Mouse (Mus musculus) midbrain, embryonic 11.5 days (tissue): ENCODE measurements around the gene Slc6a1. TPM values are rescaled to one million over a fixed set of nuclear protein-coding genes. Genes with fewer than 3 reads are reported as not detected.
A peak's percentile ranks its signal among the peaks of the same experiment; 100 is the strongest.

Experiments
- ATAC-seq: fragments of 200-750 bp; cut with Nextera tagmentation; 2 replicates; pipeline ENCODE4 v1.8.0; 2017; ENCODE audit warnings: moderate TSS enrichment, moderate library complexity; ENCODE audit not compliant: low FRiP score
- DNase-seq: peaks from one replicate; pipeline ENCODE4 v3.0.0; 2015; ENCODE audit warnings: low spot score; ENCODE audit errors: missing footprints
- H3K27ac ChIP-seq: fragments of 300-500 bp; sonication (generic); 2 replicates; pipeline ENCODE4 v1.5.1; 2014; ENCODE audit warnings: low read depth, low read length
- H3K27me3 ChIP-seq: fragments of 300-500 bp; sonication (generic); 2 replicates; pipeline ENCODE4 v1.6.1; 2014; ENCODE audit warnings: mild to moderate bottlenecking, low read length, moderate library complexity, mixed read lengths; ENCODE audit not compliant: control insufficient read depth, insufficient read depth
- H3K36me3 ChIP-seq: fragments of 300-500 bp; sonication (generic); 2 replicates; pipeline ENCODE4 v1.6.1; 2014; ENCODE audit warnings: mild to moderate bottlenecking, low read length, moderate library complexity, mixed read lengths; ENCODE audit not compliant: control insufficient read depth, insufficient read depth
- H3K4me1 ChIP-seq: fragments of 300-500 bp; sonication (generic); 2 replicates; pipeline ENCODE4 v1.6.1; 2014; ENCODE audit warnings: low read length; ENCODE audit not compliant: control insufficient read depth, insufficient read depth
- H3K4me2 ChIP-seq: fragments of 300-500 bp; sonication (generic); 2 replicates; pipeline ENCODE4 v1.6.1; 2014; ENCODE audit warnings: mild to moderate bottlenecking, moderate library complexity
- H3K4me3 ChIP-seq: fragments of 300-500 bp; sonication (generic); 2 replicates; pipeline ENCODE4 v1.5.1; 2014; ENCODE audit warnings: low read depth, low read length
- H3K9ac ChIP-seq: fragments of 300-500 bp; sonication (generic); 2 replicates; pipeline ENCODE4 v1.6.1; 2014; ENCODE audit warnings: low read length
- H3K9me3 ChIP-seq: fragments of 300-500 bp; sonication (generic); 2 replicates; pipeline ENCODE4 v1.6.1; 2016; ENCODE audit warnings: low read length; ENCODE audit not compliant: control insufficient read depth
- WGBS: fragments of 180-500 bp; shearing (Covaris S2); extraction: QIAGEN DNeasy Blood & Tissue Kit; methylation state at CpG from one replicate; pipeline ENCODE4 v1.1.7; 2014; 5-methylcytosine and 5-hydroxymethylcytosine counted together
- polyA plus RNA-seq: library from polyadenylated mRNA; unstranded; fragments of >200 nt; fragmentation: Nextera tagmentation; extraction: Ambion mirVana; gene quantifications from 2 replicates; pipeline ENCODE4 v1.2.1, GENCODE M21; 2014

Gene Slc6a1
- polyA plus RNA-seq = 13.3 and 16.5 TPM in 2 replicates

- DNase-seq = peak; percentile 96
- H3K4me2 ChIP-seq = peak within 1 kb of the TSS; percentile 52
- peaks cover 12% of the 10 kb centered on the region for H3K4me1 ChIP-seq
- no peaks in the 10 kb centered on the region for H3K9me3 ChIP-seq
- H3K36me3 ChIP-seq = no peaks in the 10 kb centered on the region
- ATAC-seq = peak; percentile 90
- peaks cover 44% of the 10 kb centered on the region for H3K27me3 ChIP-seq
- H3K27ac ChIP-seq = no peak within 1 kb of the TSS
- WGBS = 1% methylated on average over 51 of the region's 51 CpGs
- H3K4me3 ChIP-seq = peak within 1 kb of the TSS; percentile 48
- H3K9ac ChIP-seq = peak within 1 kb of the TSS; percentile 61
Observed at GRCm38 (mm10) chr6:114282469-114283277, at the start of gene Slc6a1. TSS of gene Slc6a1 (plus strand) at chr6:114282635.

GRCm38 (mm10) chr6:114238892-114239644 is 43.4 kb upstream of the Slc6a1 start:
- H3K4me2 ChIP-seq = no peak overlapping the region
- ATAC-seq (peak; percentile 70), DNase-seq (no peak)
- H3K27ac ChIP-seq = no peak overlapping the region
- no peaks in the 10 kb centered on the region for H3K36me3 ChIP-seq
- 36% methylated on average over 6 of the region's 6 CpGs for WGBS
- H3K4me1 ChIP-seq = peaks cover 7% of the 10 kb centered on the region
- H3K9ac ChIP-seq = no peak overlapping the region
- H3K4me3 ChIP-seq = no peak overlapping the region
- no peaks in the 10 kb centered on the region; the same call in 1 of the 2 replicates for H3K27me3 ChIP-seq
- H3K9me3 ChIP-seq = no peaks in the 10 kb centered on the region

- Histone ChIP-seq H3K36me3 (no peaks in the 10 kb centered on the region), H3K27ac (no peak overlapping the region), H3K27me3 (no peaks in the 10 kb centered on the region; the same call in 1 of the 2 replicates), H3K4me3 (no peak overlapping the region), H3K4me2 (no peak overlapping the region), H3K9ac (no peak overlapping the region), H3K9me3 (no peaks in the 10 kb centered on the region), H3K4me1 (no peaks in the 10 kb centered on the region)
- no peak for DNase-seq
- WGBS = 83% methylated on average over 11 of the region's 11 CpGs
- no peak for ATAC-seq
Observed at GRCm38 (mm10) chr6:114245665-114246064, 36.8 kb upstream of the Slc6a1 start.

- Histone ChIP-seq H3K4me2 (no peak overlapping the region), H3K9ac (no peak overlapping the region), H3K9me3 (no peaks in the 10 kb centered on the region), H3K4me1 (no peaks in the 10 kb centered on the region), H3K27ac (no peak overlapping the region), H3K4me3 (no peak overlapping the region), H3K36me3 (no peaks in the 10 kb centered on the region), H3K27me3 (no peaks in the 10 kb centered on the region)
- peak; percentile 50; the same call in 1 of the 2 replicates for ATAC-seq
- 7% methylated on average over 5 of the region's 5 CpGs for WGBS
- peak; percentile 98 for DNase-seq
Observed at GRCm38 (mm10) chr6:114250311-114250710, 32.1 kb upstream of the Slc6a1 start.

- Histone ChIP-seq H3K4me1 (peaks cover 3% of the 10 kb centered on the region; the same call in 1 of the 2 replicates), H3K4me3 (no peak overlapping the region), H3K27me3 (no peaks in the 10 kb centered on the region), H3K9ac (no peak overlapping the region), H3K27ac (no peak overlapping the region), H3K9me3 (no peaks in the 10 kb centered on the region), H3K36me3 (no peaks in the 10 kb centered on the region), H3K4me2 (no peak overlapping the region)
- 86% methylated on average over 14 of the region's 14 CpGs for WGBS
- no peak for ATAC-seq
- DNase-seq = no peak
Observed at GRCm38 (mm10) chr6:114254927-114255326, 27.5 kb upstream of the Slc6a1 start.

- DNase-seq (no peak), ATAC-seq (no peak)
- 96% methylated on average over 1 of the region's 1 CpGs for WGBS
Observed at GRCm38 (mm10) chr6:114257762-114258361, 24.6 kb upstream of the Slc6a1 start.

GRCm38 (mm10) chr6:114258661-114259193 is 23.7 kb upstream of the Slc6a1 start:
- Histone ChIP-seq H3K4me3 (no peak overlapping the region), H3K27me3 (no peaks in the 10 kb centered on the region)
- ATAC-seq = no peak

More at GRCm38 (mm10) chr6:114257762-114258361, 24.6 kb upstream of the Slc6a1 start:
- H3K27me3 ChIP-seq = no peaks in the 10 kb centered on the region
- H3K36me3 ChIP-seq = no peaks in the 10 kb centered on the region
- peaks cover 3% of the 10 kb centered on the region; the same call in 1 of the 2 replicates for H3K4me1 ChIP-seq
- H3K9ac ChIP-seq = no peak overlapping the region
- H3K9me3 ChIP-seq = no peaks in the 10 kb centered on the region
- H3K4me2 ChIP-seq = no peak overlapping the region
- H3K27ac ChIP-seq = no peak overlapping the region
- H3K4me3 ChIP-seq = no peak overlapping the region

GRCm38 (mm10) chr6:114261609-114262008 is 20.8 kb upstream of the Slc6a1 start:
- 63% methylated on average over 6 of the region's 6 CpGs for WGBS
- no peak overlapping the region for H3K4me3 ChIP-seq
- ATAC-seq (no peak), DNase-seq (no peak)
- no peaks in the 10 kb centered on the region for H3K27me3 ChIP-seq
- no peak overlapping the region for H3K4me2 ChIP-seq
- H3K4me1 ChIP-seq = peaks cover 3% of the 10 kb centered on the region; the same call in 1 of the 2 replicates
- H3K27ac ChIP-seq = no peak overlapping the region
- H3K9ac ChIP-seq = no peak overlapping the region
- no peaks in the 10 kb centered on the region for H3K9me3 ChIP-seq
- H3K36me3 ChIP-seq = no peaks in the 10 kb centered on the region

More at GRCm38 (mm10) chr6:114258661-114259193, 23.7 kb upstream of the Slc6a1 start:
- 36% methylated on average over 3 of the region's 3 CpGs for WGBS
- Histone ChIP-seq H3K9me3 (no peaks in the 10 kb centered on the region), H3K4me2 (no peak overlapping the region), H3K9ac (no peak overlapping the region), H3K4me1 (peaks cover 3% of the 10 kb centered on the region; the same call in 1 of the 2 replicates), H3K36me3 (no peaks in the 10 kb centered on the region), H3K27ac (no peak overlapping the region)
- no peak for DNase-seq
